Mouse (Mus musculus): Measurements from ENCODE around the gene Sds.

DNA sequence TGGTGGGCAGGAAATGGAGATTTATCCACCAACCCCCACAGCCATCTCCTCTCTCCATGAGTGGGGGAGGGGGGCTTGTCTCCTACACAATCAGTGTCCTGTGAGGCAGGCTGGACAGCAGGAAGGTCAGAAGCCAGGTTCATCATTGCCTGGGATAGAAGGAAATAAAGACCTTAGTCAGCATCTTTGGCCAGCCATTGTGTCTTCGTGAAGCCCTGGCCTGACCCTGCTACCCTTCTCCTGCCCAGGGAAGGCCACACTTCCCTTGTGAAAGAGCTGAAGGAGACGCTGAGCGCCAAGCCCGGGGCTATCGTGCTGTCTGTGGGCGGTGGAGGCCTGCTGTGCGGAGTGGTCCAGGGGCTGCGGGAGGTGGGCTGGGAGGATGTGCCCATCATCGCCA, 4.9 kb downstream of the Sds start:
- TF ChIP-seq POLR2A (IDR thresholded peaks at IDR 0.05; ENCODE audit: low read depth, low read length) (no peak), CTCF (conservative IDR thresholded peaks at IDR 0.05; ENCODE audit: insufficient read depth, insufficient read length, low read depth, low read length) (no peak)
